Mouse (Mus musculus): ENCODE measurements around the gene Lrrc49.

Gene Lrrc49

GRCm38 (mm10) chr9:60687891-60688324 is at the start of gene Lrrc49:
Lrrc49 (minus strand) TSS chr9:60688158.
- DNase-seq (ENCODE audit: low spot score), result peak; percentile 87

- DNase-seq (ENCODE audit: low spot score), result no peak
Observed at GRCm38 (mm10) chr9:60734321-60734720, 46.4 kb upstream of the Lrrc49 start.

- no peak for DNase-seq (ENCODE audit: low spot score)
Observed at GRCm38 (mm10) chr9:60724968-60725367, 37.0 kb upstream of the Lrrc49 start.

GRCm38 (mm10) chr9:60719687-60720086 is 31.7 kb upstream of the Lrrc49 start:
- no peak for DNase-seq (ENCODE audit: low spot score)

GRCm38 (mm10) chr9:60718284-60718683 is 30.3 kb upstream of the Lrrc49 start:
- no peak for DNase-seq (ENCODE audit: low spot score)

GRCm38 (mm10) chr9:60715828-60716227 is 27.9 kb upstream of the Lrrc49 start:
- no peak for DNase-seq (ENCODE audit: low spot score)

- no peak for DNase-seq (ENCODE audit: low spot score)
Observed at GRCm38 (mm10) chr9:60715271-60715670, 27.3 kb upstream of the Lrrc49 start.

GRCm38 (mm10) chr9:60714191-60714590 is 26.2 kb upstream of the Lrrc49 start:
- no peak for DNase-seq (ENCODE audit: low spot score)

- no peak for DNase-seq (ENCODE audit: low spot score)
Observed at GRCm38 (mm10) chr9:60713616-60714015, 25.7 kb upstream of the Lrrc49 start.

- DNase-seq (ENCODE audit: low spot score), result peak; percentile 30
Observed at GRCm38 (mm10) chr9:60712771-60713541, 25.0 kb upstream of the Lrrc49 start, which contains the start of gene Larp6. Larp6 (plus strand) TSS chr9:60712989.

GRCm38 (mm10) chr9:60712011-60712410 is 24.1 kb upstream of the Lrrc49 start:
- no peak for DNase-seq (ENCODE audit: low spot score)

GRCm38 (mm10) chr9:60709721-60710120 is 21.8 kb upstream of the Lrrc49 start:
- DNase-seq (ENCODE audit: low spot score), result no peak

- DNase-seq (ENCODE audit: low spot score), result no peak
Observed at GRCm38 (mm10) chr9:60708606-60709005, 20.6 kb upstream of the Lrrc49 start.

- DNase-seq (ENCODE audit: low spot score), result no peak
Observed at GRCm38 (mm10) chr9:60707594-60707993, 19.6 kb upstream of the Lrrc49 start.

- DNase-seq (ENCODE audit: low spot score), result no peak
Observed at GRCm38 (mm10) chr9:60699581-60700231, 11.7 kb upstream of the Lrrc49 start.

- DNase-seq (ENCODE audit: low spot score), result no peak
Observed at GRCm38 (mm10) chr9:60696271-60696985, 8.5 kb upstream of the Lrrc49 start.

GRCm38 (mm10) chr9:60693986-60694385 is 6.0 kb upstream of the Lrrc49 start:
- no peak for DNase-seq (ENCODE audit: low spot score)

GRCm38 (mm10) chr9:60692624-60693023 is 4.7 kb upstream of the Lrrc49 start:
- no peak for DNase-seq (ENCODE audit: low spot score)

GRCm38 (mm10) chr9:60687415-60687814 is 543 bp downstream of the Lrrc49 start:
- no peak for DNase-seq (ENCODE audit: low spot score)

GRCm38 (mm10) chr9:60682753-60683152 is 5.2 kb downstream of the Lrrc49 start:
- DNase-seq (ENCODE audit: low spot score), result no peak

GRCm38 (mm10) chr9:60681005-60681404 is 7.0 kb downstream of the Lrrc49 start:
- no peak for DNase-seq (ENCODE audit: low spot score)

GRCm38 (mm10) chr9:60678913-60679312 is 9.0 kb downstream of the Lrrc49 start:
- no peak for DNase-seq (ENCODE audit: low spot score)

GRCm38 (mm10) chr9:60676429-60676828 is 11.5 kb downstream of the Lrrc49 start:
- no peak for DNase-seq (ENCODE audit: low spot score)

Data from ovary, adult 18-20 months (tissue).